Mouse (Mus musculus): ENCODE results near the gene Pcgf1.

- TF ChIP-seq CTCF (IDR thresholded peaks at IDR 0.05; ENCODE audit: low read depth, low read length), result no peak
- TF ChIP-seq POLR2A (IDR thresholded peaks at IDR 0.05; ENCODE audit: borderline replicate concordance, low read depth, low read length), result no peak
Observed at GRCm38 (mm10) chr6:83070247-83070310, 7.6 kb upstream of the Pcgf1 start, which contains the start of gene Tlx2.

Data from bone marrow macrophage, adult 2 months (primary cell).